15 mouse cellular contexts compared by ENCODE assay signal in genomic region chr3:57530221-57530620, GRCm38 (mm10). TPM values are rescaled to one million over a fixed set of nuclear protein-coding genes. Genes with fewer than 3 reads are reported as not detected.
"Had no signal": no experiment of that assay in that cellular context is flagged by ENCODE, and none has a peak within 500 bp of the region (broad histone marks: within the 10 kb centered on the region; RNA-seq: fewer than 3 reads in every experiment).

No protein-coding gene starts in this region.

- H3K4me2 ChIP-seq: liver, embryonic 13.5 days; midbrain, embryonic 11.5 days; midbrain, embryonic 15.5 days; neural tube, embryonic 12.5 days had no signal

- H3K4me3 ChIP-seq: layer of hippocampus, adult 2 months; liver, embryonic 13.5 days; midbrain, embryonic 15.5 days; neural tube, embryonic 12.5 days had no signal

- H3K27me3 ChIP-seq: liver, embryonic 13.5 days; midbrain, embryonic 15.5 days; neural tube, embryonic 12.5 days had no signal

- ATAC-seq: liver, postnatal 0 days; midbrain, embryonic 15.5 days had no signal

- H3K9ac ChIP-seq: liver, embryonic 13.5 days; liver, postnatal 0 days; midbrain, embryonic 15.5 days; neural tube, embryonic 12.5 days had no signal

- H3K9me3 ChIP-seq: liver, embryonic 13.5 days; midbrain, embryonic 15.5 days had no signal

- H3K36me3 ChIP-seq: liver, embryonic 13.5 days; midbrain, embryonic 15.5 days; neural tube, embryonic 12.5 days had no signal

- H3K4me1 ChIP-seq: liver, embryonic 13.5 days; midbrain, embryonic 15.5 days; neural tube, embryonic 12.5 days had no signal

- H3K27ac ChIP-seq: kidney, postnatal 0 days; layer of hippocampus, adult 2 months; liver, embryonic 13.5 days; midbrain, embryonic 15.5 days; neural tube, embryonic 12.5 days; stomach, postnatal 0 days had no signal

- DNase-seq: kidney, postnatal 4 days; left cerebral cortex, postnatal 4 days; liver; liver, embryonic 13.5 days; liver, postnatal 0 days; lung, postnatal 36 days; thymus, postnatal 4 days had no signal

RNA-seq across cellular contexts. Expression of gene Wwtr1, which starts 45.5 kb away (rescaled TPM):
- total RNA-seq: megakaryocyte progenitor cell, adult 5-6 weeks; monocyte, adult 5-6 weeks had no signal
